Mouse (Mus musculus) liver, postnatal 0 days (tissue): ENCODE measurements around the gene Plaur. TPM values are rescaled to one million over a fixed set of nuclear protein-coding genes. Genes with fewer than 3 reads are reported as not detected.
"Not testable (repeated sequence)": the region's sequence is repeated elsewhere in the genome, so short reads cannot be mapped to it uniquely, and the experiment has no call there.

Experiments
- ATAC-seq: fragments of 200-750 bp; cut with Nextera tagmentation; 2 replicates; pipeline ENCODE4 v1.8.0; 2017; ENCODE audit warnings: mild to moderate bottlenecking, moderate library complexity
- DNase-seq: peaks from one replicate; pipeline ENCODE4 v3.0.0-alpha.2; 2016
- H3K27ac ChIP-seq: fragments of 300-500 bp; sonication (generic); 2 replicates; pipeline ENCODE4 v1.5.1; 2014; ENCODE audit warnings: antibody characterized with exemption, moderate library complexity, mild to moderate bottlenecking, low read depth
- H3K27me3 ChIP-seq: fragments of 300-500 bp; sonication (generic); 2 replicates; pipeline ENCODE4 v1.6.1; 2014; ENCODE audit warnings: low read length, control low read depth, mixed read lengths; ENCODE audit not compliant: insufficient read depth
- H3K36me3 ChIP-seq: fragments of 300-500 bp; sonication (generic); replicated peaks from 2 replicates; pipeline ENCODE4 v1.6.1; 2014; ENCODE audit warnings: mild to moderate bottlenecking, control low read depth, low read length, moderate library complexity, mixed read lengths; ENCODE audit not compliant: insufficient read depth
- H3K4me1 ChIP-seq: fragments of 300-500 bp; sonication (generic); 2 replicates; pipeline ENCODE4 v1.6.1; 2014; ENCODE audit warnings: antibody characterized with exemption, mild to moderate bottlenecking, control low read depth; ENCODE audit not compliant: insufficient read depth
- H3K4me2 ChIP-seq: fragments of 300-500 bp; sonication (generic); 2 replicates; pipeline ENCODE4 v1.6.1; 2014; ENCODE audit warnings: low read depth, mild to moderate bottlenecking, low read length, moderate library complexity, mixed read lengths
- H3K4me3 ChIP-seq: fragments of 300-500 bp; sonication (generic); 2 replicates; pipeline ENCODE4 v1.5.1; 2014; ENCODE audit warnings: low read depth, low read length
- H3K9ac ChIP-seq: fragments of 300-500 bp; sonication (generic); replicated peaks from 2 replicates; pipeline ENCODE4 v1.6.1; 2014; ENCODE audit warnings: mild to moderate bottlenecking, moderate library complexity
- H3K9me3 ChIP-seq: fragments of 300-500 bp; sonication (generic); 2 replicates; pipeline ENCODE4 v1.6.1; 2016; ENCODE audit warnings: mild to moderate bottlenecking, control low read depth, low read length, mixed read lengths
- CTCF ChIP-seq: sonication (generic); IDR thresholded peaks from 2 replicates; pipeline ENCODE4 v1.5.1; 2016; ENCODE audit warnings: antibody characterized with exemption, low read depth
- EP300 ChIP-seq: IDR thresholded peaks from 2 replicates; pipeline ENCODE4 v1.6.1; 2016; ENCODE audit warnings: antibody characterized with exemption, low read depth, mild to moderate bottlenecking
- WGBS: fragments of 180-500 bp; shearing (Covaris S2); extraction: QIAGEN DNeasy Blood & Tissue Kit; methylation state at CpG from one replicate; pipeline ENCODE4 v1.1.7; 2014; ENCODE audit not compliant: insufficient replicate concordance; 5-methylcytosine and 5-hydroxymethylcytosine counted together
- polyA plus RNA-seq: library from polyadenylated mRNA; unstranded; fragments of >200 nt; fragmentation: Nextera tagmentation; extraction: Ambion mirVana; gene quantifications from 2 replicates; pipeline ENCODE4 v1.2.1, GENCODE M21; 2015

The Plaur gene
- polyA plus RNA-seq, 1 experiment from 2014 or later = 10.8 TPM

GRCm38 (mm10) chr7:24479685-24480084 lies 17.4 kb downstream of the Plaur start:
- DNase-seq = no peak
- ATAC-seq = no peak
- TF ChIP-seq EP300 (no peak), CTCF (no peak)
- H3K4me3 ChIP-seq = no peak overlapping the region
- H3K36me3 ChIP-seq = no peaks in the 10 kb centered on the region; the same call in 1 of the 2 replicates
- 78% methylated on average over 2 of the region's 2 CpGs for whole genome bisulfite sequencing
- H3K9ac ChIP-seq = no peak overlapping the region
- no peak overlapping the region for H3K27ac ChIP-seq
- peaks cover 37% of the 10 kb centered on the region for H3K27me3 ChIP-seq
- peaks cover 3% of the 10 kb centered on the region; the same call in 1 of the 2 replicates for H3K9me3 ChIP-seq
- H3K4me1 ChIP-seq = peaks cover 11% of the 10 kb centered on the region
- no peak overlapping the region for H3K4me2 ChIP-seq

- DNase-seq = no peak
- peaks cover 40% of the 10 kb centered on the region for H3K27me3 ChIP-seq
These were observed 18.0 kb downstream of the Plaur start for GRCm38 (mm10) chr7:24480121-24480941.

GRCm38 (mm10) chr7:24480986-24481473 lies 18.7 kb downstream of the Plaur start:
- WGBS = 11% methylated on average over 14 of the region's 14 CpGs
- H3K27me3 ChIP-seq = peaks cover 42% of the 10 kb centered on the region
- ATAC-seq (no peak), DNase-seq (no peak)
- H3K4me1 ChIP-seq = peaks cover 11% of the 10 kb centered on the region
- no peaks in the 10 kb centered on the region for H3K36me3 ChIP-seq
- H3K27ac ChIP-seq = no peak overlapping the region
- H3K4me2 ChIP-seq = peak overlapping the region; percentile 86
- H3K4me3 ChIP-seq = peak overlapping the region; percentile 52
- no peak overlapping the region for H3K9ac ChIP-seq
- peaks cover 3% of the 10 kb centered on the region; the same call in 1 of the 2 replicates for H3K9me3 ChIP-seq
- TF ChIP-seq CTCF = no peak
- TF ChIP-seq EP300 = no peak

More at GRCm38 (mm10) chr7:24480121-24480941, 18.0 kb downstream of the Plaur start:
- TF ChIP-seq EP300 (no peak), CTCF (no peak)
- WGBS = 62% methylated on average over 18 of the region's 18 CpGs
- no peak for ATAC-seq
- Histone ChIP-seq H3K36me3 (no peaks in the 10 kb centered on the region), H3K4me1 (peaks cover 11% of the 10 kb centered on the region), H3K9ac (no peak overlapping the region), H3K9me3 (peaks cover 3% of the 10 kb centered on the region; the same call in 1 of the 2 replicates), H3K4me3 (no peak overlapping the region), H3K4me2 (no peak overlapping the region), H3K27ac (no peak overlapping the region)

GRCm38 (mm10) chr7:24481474-24482207 lies 19.4 kb downstream of the Plaur start, which contains the start of gene Cadm4:
Gene Cadm4 (plus strand): TSS chr7:24482023.
- WGBS = under 1% methylated on average over 57 of the region's 83 CpGs
- ATAC-seq (peak; percentile 87), DNase-seq (peak; percentile 87)
- TF ChIP-seq CTCF (no peak), EP300 (no peak)
- Histone ChIP-seq H3K36me3 (no peaks in the 10 kb centered on the region), H3K9ac (peak within 1 kb of the TSS; percentile 44), H3K9me3 (peaks cover 3% of the 10 kb centered on the region; the same call in 1 of the 2 replicates), H3K4me1 (peaks cover 11% of the 10 kb centered on the region), H3K4me2 (peak within 1 kb of the TSS; percentile 86), H3K27ac (no peak within 1 kb of the TSS), H3K4me3 (peak within 1 kb of the TSS; percentile 52), H3K27me3 (peaks cover 42% of the 10 kb centered on the region)

GRCm38 (mm10) chr7:24482208-24483020 lies 20.1 kb downstream of the Plaur start:
- ATAC-seq (0 out of 2 replicates have a peak, but pooled peaks have one; percentile 2), DNase-seq (no peak)
- Histone ChIP-seq H3K36me3 (no peaks in the 10 kb centered on the region), H3K4me1 (peaks cover 16% of the 10 kb centered on the region), H3K9ac (peak overlapping the region; percentile 44), H3K4me3 (peak overlapping the region; percentile 52), H3K4me2 (peak overlapping the region; percentile 86), H3K27ac (no peak overlapping the region), H3K9me3 (peaks cover 3% of the 10 kb centered on the region; the same call in 1 of the 2 replicates), H3K27me3 (peaks cover 42% of the 10 kb centered on the region)
- WGBS = 9% methylated on average over 15 of the region's 38 CpGs
- TF ChIP-seq CTCF (no peak), EP300 (no peak)

GRCm38 (mm10) chr7:24483291-24483690 lies 21.0 kb downstream of the Plaur start:
- WGBS = 45% methylated on average over 6 of the region's 6 CpGs
- H3K4me3 ChIP-seq, H3K9ac ChIP-seq, ATAC-seq, H3K4me2 ChIP-seq, DNase-seq, H3K27ac ChIP-seq, H3K9me3 ChIP-seq, H3K36me3 ChIP-seq: not testable (repeated sequence)
- H3K4me1 ChIP-seq = peaks cover 16% of the 10 kb centered on the region
- peaks cover 42% of the 10 kb centered on the region for H3K27me3 ChIP-seq
